Mouse (Mus musculus): ENCODE results near the gene Rorc. TPM values are rescaled to one million over a fixed set of nuclear protein-coding genes. Genes with fewer than 3 reads are reported as not detected.
A peak's percentile ranks its signal among the peaks of the same experiment; 100 is the strongest.

Rorc gene
- total RNA-seq, 2 experiments from 2014 or later: 97.8 to 99.7 TPM

DNA sequence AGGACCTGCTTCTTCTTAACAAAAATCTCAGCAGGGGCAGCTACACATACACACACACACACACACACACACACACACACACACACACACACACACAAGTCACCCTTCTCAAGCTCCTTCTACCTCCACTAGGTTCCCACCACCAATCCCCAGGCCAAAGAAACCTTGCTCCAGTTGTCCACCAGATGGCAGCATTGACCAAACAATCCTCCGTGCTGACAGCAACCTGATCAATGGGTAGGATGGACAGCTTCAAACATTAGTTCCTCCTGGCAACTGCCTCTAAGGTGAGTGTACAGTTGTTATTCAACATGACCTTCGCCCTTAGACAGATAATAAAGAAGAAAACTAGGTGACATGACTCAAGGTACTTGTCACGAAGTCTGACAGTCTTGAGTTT, 5.8 kb upstream of the Rorc start:
- no peak overlapping the region for H3K27ac ChIP-seq
- intact Hi-C loops (cut with DNase I): loop anchor here (2.0 to 10.0 kb wide), 5 partner anchors 91 to 538 kb away; no protein-coding TSS in a partner anchor
- TF ChIP-seq CTCF (IDR thresholded peaks at IDR 0.05): peak; percentile 74
- no peak overlapping the region for H3K4me3 ChIP-seq
- DNase-seq: peak; percentile 71

DNA sequence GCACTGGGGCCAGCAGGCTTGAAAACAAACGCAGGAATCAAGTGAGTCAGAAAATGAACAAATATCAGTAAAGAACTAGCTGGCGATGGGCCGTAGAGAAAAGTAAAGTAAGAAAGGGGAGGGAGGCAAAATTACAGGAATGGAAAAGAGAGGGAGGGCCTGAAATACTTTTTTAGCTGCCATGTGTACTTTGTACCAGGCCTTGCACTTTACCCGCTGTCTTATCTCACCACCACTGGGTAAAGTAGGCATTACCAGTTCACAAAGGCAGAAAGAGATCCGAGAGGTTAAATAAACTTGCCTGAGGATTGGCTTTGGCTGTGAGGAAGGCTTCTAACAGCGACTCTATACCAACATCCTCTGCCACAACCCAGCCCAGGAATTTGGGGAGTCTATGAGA, 5.1 kb upstream of the Rorc start:
- intact Hi-C loops (cut with DNase I): loop anchor here (2.0 to 10.0 kb wide), 5 partner anchors 90 to 537 kb away; no protein-coding TSS in a partner anchor
- H3K27ac ChIP-seq: no peak overlapping the region
- no peak for TF ChIP-seq CTCF (IDR thresholded peaks at IDR 0.05)

GRCm38 (mm10) chr3:94368631-94369030, 4.0 kb upstream of the Rorc start:
- Histone ChIP-seq H3K4me3 (no peak overlapping the region), H3K27ac (no peak overlapping the region)
- intact Hi-C loops (cut with DNase I): loop anchor here (5.0 to 10.0 kb wide), 4 partner anchors 89 to 536 kb away; no protein-coding TSS in a partner anchor
- TF ChIP-seq CTCF (IDR thresholded peaks at IDR 0.05): no peak
- DNase-seq: no peak

More for the DNA sequence above, 5.1 kb upstream of the Rorc start:
- DNase-seq: no peak
- no peak overlapping the region for H3K4me3 ChIP-seq

DNA sequence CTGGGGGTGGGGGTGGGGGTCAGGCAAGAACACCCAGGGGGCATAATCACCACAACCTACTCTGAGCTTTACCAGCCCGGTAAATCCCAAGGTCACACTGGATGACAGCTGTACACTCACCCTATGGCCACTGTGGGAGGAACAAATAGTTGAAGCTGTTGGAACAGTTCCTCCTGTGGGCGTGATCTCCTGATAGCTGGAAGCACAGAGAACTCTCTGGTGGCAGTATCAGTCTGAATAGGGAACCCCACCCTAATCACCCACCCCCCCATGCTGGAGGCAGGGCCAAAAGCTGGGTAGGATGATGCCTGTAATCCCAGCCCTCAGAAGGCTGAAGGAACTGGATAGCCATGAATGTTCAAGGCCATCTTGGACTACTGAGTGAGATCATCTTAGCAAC, 2.9 kb upstream of the Rorc start:
- DNase-seq: no peak
- intact Hi-C loops (cut with DNase I): loop anchor here (5.0 to 10.0 kb wide), 5 partner anchors 73 to 535 kb away; partner anchors contain the start of genes Mrpl9 and Oaz3
- no peak for TF ChIP-seq CTCF (IDR thresholded peaks at IDR 0.05)
- no peak overlapping the region for H3K4me3 ChIP-seq
- H3K27ac ChIP-seq: no peak overlapping the region

GRCm38 (mm10) chr3:94371637-94372036, 957 bp upstream of the Rorc start:
- Histone ChIP-seq H3K4me3 (peak overlapping the region; percentile 80), H3K27ac (peak overlapping the region; percentile 94)
- no peak for TF ChIP-seq CTCF (IDR thresholded peaks at IDR 0.05)
- intact Hi-C loops (cut with DNase I): loop anchor here (5.0 kb wide), 1 partner anchor 71 kb away; the partner anchor contains the start of genes Mrpl9 and Oaz3
- DNase-seq: peak; percentile 95

DNA sequence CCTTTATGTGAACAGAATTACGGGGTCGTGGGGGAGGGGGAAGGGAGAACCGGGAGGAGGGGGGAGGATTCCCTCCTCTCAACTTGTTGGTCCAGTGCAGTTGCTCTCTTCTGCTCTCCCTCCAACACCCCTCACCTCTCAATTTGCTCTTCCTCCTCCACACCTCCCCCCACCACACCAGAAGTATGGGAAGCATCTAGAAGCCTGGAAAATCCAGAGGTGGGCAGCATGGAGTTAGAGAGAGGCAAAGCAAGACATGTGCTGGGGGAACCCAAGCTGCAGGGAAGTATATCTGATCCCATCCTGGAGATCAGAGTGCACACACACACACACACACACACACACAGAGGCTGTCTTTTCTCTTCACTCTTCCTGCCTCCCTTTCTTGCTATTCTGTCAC, 556 bp upstream of the Rorc start:
- DNase-seq: no peak
- TF ChIP-seq CTCF (IDR thresholded peaks at IDR 0.05): no peak

DNA sequence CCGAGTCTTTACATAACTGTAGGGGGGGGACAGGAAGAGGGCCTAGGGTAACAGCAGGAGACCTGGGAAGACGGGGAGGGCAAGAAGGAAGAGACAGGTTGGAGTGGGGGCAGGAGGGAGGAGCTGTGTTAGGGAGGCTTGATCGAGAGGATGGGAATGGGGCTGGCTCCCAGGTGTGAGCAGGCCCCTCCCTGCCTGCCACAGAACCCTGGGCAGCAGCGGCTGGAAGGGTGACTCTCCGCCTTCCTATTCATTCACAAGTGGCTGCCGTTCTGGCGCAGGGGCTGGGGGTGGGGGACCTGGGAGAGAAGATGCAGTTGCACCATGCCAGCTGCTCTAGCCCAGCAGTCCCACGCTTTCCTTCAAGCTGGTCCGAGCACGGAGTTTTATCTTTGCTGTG, 496 bp downstream of the Rorc start:
- intact Hi-C loops (cut with DNase I): loop anchor here (5.0 kb wide), 1 partner anchor 69 kb away; the partner anchor contains the start of genes Mrpl9 and Oaz3
- Histone ChIP-seq H3K4me3 (peak overlapping the region; percentile 80), H3K27ac (peak overlapping the region; percentile 94)
- no peak for TF ChIP-seq CTCF (IDR thresholded peaks at IDR 0.05)
- DNase-seq: peak; percentile 32

More for the DNA sequence above, 556 bp upstream of the Rorc start:
- Histone ChIP-seq H3K4me3 (peak overlapping the region; percentile 80), H3K27ac (peak overlapping the region; percentile 94)
- intact Hi-C loops (cut with DNase I): loop anchor here (5.0 kb wide), 1 partner anchor 70 kb away; the partner anchor contains the start of genes Mrpl9 and Oaz3

- no peak for TF ChIP-seq CTCF (IDR thresholded peaks at IDR 0.05)
- Histone ChIP-seq H3K4me3 (peak overlapping the region; percentile 80), H3K27ac (peak overlapping the region; percentile 94)
- intact Hi-C loops (cut with DNase I): loop anchor here (5.0 kb wide), 1 partner anchor 69 kb away; the partner anchor contains the start of genes Mrpl9 and Oaz3
- DNase-seq: peak; percentile 88
Measured at GRCm38 (mm10) chr3:94373597-94374011, 1.0 kb downstream of the Rorc start.

DNA sequence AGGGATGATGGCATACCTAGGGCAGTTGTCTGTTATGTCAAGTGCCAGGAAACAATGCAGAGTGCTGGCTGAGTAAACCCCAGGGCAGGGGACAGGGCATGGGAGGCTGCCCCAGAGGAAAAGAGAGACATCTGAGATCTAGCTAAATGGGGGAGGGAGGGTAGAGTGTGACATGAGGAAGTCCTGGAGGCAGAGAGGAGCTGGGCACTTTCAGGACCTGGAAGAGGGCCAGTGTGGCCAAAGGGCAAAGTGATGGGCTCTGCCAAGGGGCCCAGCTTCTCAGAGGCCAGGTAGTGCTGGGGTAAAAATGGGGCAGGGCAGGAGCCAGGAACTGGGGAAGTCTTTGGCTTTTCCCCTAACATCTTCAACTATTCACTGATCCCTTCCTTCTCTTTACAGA, 2.0 kb downstream of the Rorc start:
- Histone ChIP-seq H3K27ac (peak overlapping the region; percentile 94), H3K4me3 (peak overlapping the region; percentile 80; the same call in 1 of the 2 replicates)
- peak; percentile 79 for DNase-seq
- TF ChIP-seq CTCF (IDR thresholded peaks at IDR 0.05): no peak
- intact Hi-C loops (cut with DNase I): loop anchor here (5.0 kb wide), 1 partner anchor 68 kb away; the partner anchor contains the start of genes Mrpl9 and Oaz3

- no peak for DNase-seq
- TF ChIP-seq CTCF (IDR thresholded peaks at IDR 0.05): no peak
- intact Hi-C loops (cut with DNase I): no loop called here
- H3K27ac ChIP-seq: peak overlapping the region; percentile 94; the same call in 1 of the 2 replicates
- no peak overlapping the region for H3K4me3 ChIP-seq
Measured at GRCm38 (mm10) chr3:94375146-94375545, 2.6 kb downstream of the Rorc start.

- intact Hi-C loops (cut with DNase I): no loop called here
- no peak for DNase-seq
- Histone ChIP-seq H3K27ac (no peak overlapping the region), H3K4me3 (no peak overlapping the region)
- TF ChIP-seq CTCF (IDR thresholded peaks at IDR 0.05): no peak
Measured at GRCm38 (mm10) chr3:94375861-94376260, 3.3 kb downstream of the Rorc start.

DNA sequence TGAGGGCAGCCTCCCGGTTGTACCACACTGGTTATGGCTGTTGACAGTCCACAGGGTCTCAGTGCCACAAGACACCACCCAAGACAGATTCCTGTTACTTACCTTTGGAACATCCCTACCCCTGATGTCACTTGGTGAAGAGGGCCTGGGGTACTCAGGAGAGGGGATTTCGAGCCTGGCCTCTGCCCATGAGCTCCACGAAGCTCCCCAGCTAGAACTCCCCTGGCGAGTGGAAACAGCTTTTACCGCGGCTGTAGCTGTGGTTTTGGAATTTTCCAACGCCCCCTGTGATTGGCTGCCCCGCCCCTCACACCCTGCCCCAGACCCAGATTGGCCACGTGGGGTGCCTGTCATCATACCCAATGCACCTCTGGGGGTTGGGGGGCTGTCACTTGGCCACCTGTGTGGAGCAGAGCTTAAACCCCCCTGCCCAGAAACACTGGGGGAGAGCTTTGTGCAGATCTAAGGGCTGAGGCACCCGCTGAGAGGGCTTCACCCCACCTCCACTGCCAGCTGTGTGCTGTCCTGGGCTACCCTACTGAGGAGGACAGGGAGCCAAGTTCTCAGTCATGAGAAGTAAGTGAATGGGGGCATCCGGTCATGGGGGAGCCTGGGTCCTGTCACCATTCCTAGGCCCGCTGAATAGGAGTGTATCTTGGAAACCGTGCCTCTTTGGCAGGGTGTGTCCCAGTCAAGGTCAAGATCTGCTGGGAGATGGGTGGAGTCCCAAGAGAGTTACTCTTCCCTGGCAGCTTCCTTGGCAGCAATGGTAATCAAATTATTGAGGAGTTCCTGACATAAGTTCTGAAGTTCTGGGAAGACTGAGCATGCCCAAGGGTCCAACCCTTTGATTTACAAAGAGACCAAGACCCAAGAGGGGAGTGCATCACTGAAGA, 4.7 kb downstream of the Rorc start:
- intact Hi-C loops (cut with DNase I): no loop called here
- Histone ChIP-seq H3K4me3 (no peak overlapping the region), H3K27ac (no peak overlapping the region)
- TF ChIP-seq CTCF (IDR thresholded peaks at IDR 0.05): no peak
- DNase-seq: no peak
